Mouse (Mus musculus): Measurements from ENCODE around the gene Cryba4. TPM values are rescaled to one million over a fixed set of nuclear protein-coding genes. Genes with fewer than 3 reads are reported as not detected.

Cryba4 gene
- polyA plus RNA-seq, 1 experiment = 0.51 TPM

DNA sequence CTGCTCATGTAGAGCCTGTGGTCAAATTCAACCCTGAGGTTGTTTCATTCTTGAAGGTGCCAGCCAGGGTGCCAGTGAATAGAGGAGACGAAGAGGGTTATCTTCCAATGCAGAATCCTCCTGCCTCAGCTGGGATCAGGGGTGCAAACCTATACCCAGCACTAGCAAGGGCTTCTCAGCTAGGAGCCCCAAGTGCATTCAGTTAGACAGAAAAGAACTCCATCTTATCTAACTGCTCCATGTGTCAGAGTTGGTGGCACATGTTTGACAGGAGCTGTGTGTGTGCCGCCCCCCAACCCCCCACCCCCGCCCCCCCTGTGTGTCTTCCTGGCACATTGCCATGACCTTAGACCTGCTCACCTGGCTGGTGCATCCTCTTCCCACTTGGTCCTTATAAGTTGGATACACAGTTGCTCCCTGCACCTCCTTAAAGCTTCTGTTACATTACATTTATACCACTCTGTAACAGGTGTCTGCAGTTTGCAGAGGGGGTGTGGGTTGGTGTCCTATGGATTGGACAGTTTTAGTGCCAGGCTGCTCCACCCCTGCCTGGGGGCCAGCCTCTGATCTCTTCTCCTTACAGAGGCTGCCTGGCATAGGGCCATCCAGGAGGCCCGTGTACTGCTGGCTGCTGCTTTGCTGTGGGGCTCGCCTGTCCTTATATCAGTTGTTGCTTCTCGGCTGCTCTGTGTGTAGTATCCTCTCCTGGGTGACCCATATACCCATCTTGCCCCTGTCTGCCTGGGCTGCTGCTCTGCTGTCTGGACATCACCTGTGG lies 44.3 kb upstream of the Cryba4 start:
- Histone ChIP-seq H3K27me3 (ENCODE audit: control insufficient read depth, insufficient read depth, low read length) (no peaks in the 10 kb centered on the region), H3K4me3 (replicated peaks; ENCODE audit: insufficient read depth, low read depth, low read length) (no peak overlapping the region), H3K4me1 (ENCODE audit: control insufficient read depth, insufficient read depth, low read length) (peaks cover 20% of the 10 kb centered on the region), H3K27ac (ENCODE audit: insufficient read depth, low read length) (no peak overlapping the region)
- DNase-seq = no peak
- TF ChIP-seq CTCF (IDR thresholded peaks at IDR 0.05; ENCODE audit: borderline replicate concordance, insufficient read depth, low read depth, low read length) (no peak), POLR2A (IDR thresholded peaks at IDR 0.05; ENCODE audit: borderline replicate concordance, insufficient read depth, low read length) (no peak)
- 39% methylated on average over 6 of the region's 6 CpGs for WGBS

DNA sequence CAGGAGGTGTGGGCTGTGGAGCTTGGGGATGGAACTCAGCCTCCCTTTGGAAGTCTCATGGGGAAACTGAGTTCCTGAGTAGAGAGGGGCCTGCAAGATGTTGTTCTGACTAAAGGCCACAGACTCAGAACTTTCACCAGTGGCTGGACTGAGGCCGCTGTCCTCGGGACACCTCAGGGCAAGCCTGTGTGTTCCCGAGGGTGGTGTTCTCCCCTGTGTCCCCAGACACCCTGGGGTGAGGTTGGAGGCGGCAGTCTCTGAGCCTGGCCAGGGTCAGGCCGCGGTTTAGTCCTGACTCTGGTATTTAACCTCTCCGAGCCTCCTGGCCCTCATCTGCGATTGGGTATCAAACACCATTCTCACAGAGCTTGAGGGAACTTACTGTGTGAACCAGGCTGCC lies 43.2 kb upstream of the Cryba4 start:
- Histone ChIP-seq H3K27me3 (ENCODE audit: control insufficient read depth, insufficient read depth, low read length) (no peaks in the 10 kb centered on the region), H3K27ac (ENCODE audit: insufficient read depth, low read length) (no peak overlapping the region), H3K4me1 (ENCODE audit: control insufficient read depth, insufficient read depth, low read length) (peaks cover 25% of the 10 kb centered on the region), H3K4me3 (replicated peaks; ENCODE audit: insufficient read depth, low read depth, low read length) (no peak overlapping the region)
- DNase-seq = no peak
- 67% methylated on average over 8 of the region's 8 CpGs for WGBS
- TF ChIP-seq CTCF (IDR thresholded peaks at IDR 0.05; ENCODE audit: borderline replicate concordance, insufficient read depth, low read depth, low read length) (no peak), POLR2A (IDR thresholded peaks at IDR 0.05; ENCODE audit: borderline replicate concordance, insufficient read depth, low read length) (no peak)

DNA sequence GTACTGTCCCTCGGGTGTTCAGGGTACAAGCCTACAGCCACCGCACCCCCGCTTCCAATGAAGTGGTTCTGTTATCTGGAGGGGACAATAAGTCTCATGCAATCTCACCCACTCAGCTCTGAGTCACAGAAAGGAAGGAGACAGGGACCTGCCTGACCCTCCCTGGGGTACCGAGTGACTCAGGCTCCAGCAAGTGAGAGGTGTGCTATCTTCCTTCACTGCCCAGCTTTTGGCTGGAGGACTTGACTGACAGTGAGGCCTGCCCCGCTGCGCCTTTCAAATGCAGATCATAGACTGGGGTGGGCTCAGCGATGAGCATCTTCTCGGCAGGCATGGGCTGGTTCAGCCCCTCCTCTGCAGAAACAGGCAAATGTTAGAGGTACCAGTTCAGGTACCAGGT lies 42.8 kb upstream of the Cryba4 start:
- peaks cover 28% of the 10 kb centered on the region for H3K4me1 ChIP-seq (ENCODE audit: control insufficient read depth, insufficient read depth, low read length)
- WGBS = 58% methylated on average over 8 of the region's 8 CpGs
- H3K4me3 ChIP-seq (replicated peaks; ENCODE audit: insufficient read depth, low read depth, low read length) = no peak overlapping the region
- no peaks in the 10 kb centered on the region for H3K27me3 ChIP-seq (ENCODE audit: control insufficient read depth, insufficient read depth, low read length)
- no peak for TF ChIP-seq POLR2A (IDR thresholded peaks at IDR 0.05; ENCODE audit: borderline replicate concordance, insufficient read depth, low read length)
- TF ChIP-seq CTCF (IDR thresholded peaks at IDR 0.05; ENCODE audit: borderline replicate concordance, insufficient read depth, low read depth, low read length) = no peak
- H3K27ac ChIP-seq (ENCODE audit: insufficient read depth, low read length) = no peak overlapping the region
- no peak for DNase-seq

DNA sequence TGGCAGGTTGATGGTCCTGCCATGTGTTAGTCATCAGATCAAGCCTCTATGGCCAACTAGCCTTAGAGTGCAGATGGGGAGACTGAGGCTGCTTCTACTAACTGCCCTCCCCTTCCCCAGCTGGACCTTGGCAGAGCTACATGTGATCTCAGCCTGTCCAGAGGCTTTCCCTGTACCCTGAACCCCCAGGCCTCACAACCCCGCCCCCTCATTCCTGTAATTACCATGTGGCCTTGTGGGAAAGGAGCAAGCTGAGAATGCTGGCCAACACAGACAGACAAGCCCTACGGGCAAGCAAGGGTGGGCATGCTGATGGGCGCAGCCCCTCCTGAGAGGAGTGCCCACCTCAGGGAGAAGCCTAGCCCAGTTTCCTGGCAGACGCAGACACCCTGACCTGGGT lies 42.4 kb upstream of the Cryba4 start:
- DNase-seq = no peak
- H3K27me3 ChIP-seq (ENCODE audit: control insufficient read depth, insufficient read depth, low read length) = no peaks in the 10 kb centered on the region
- H3K4me3 ChIP-seq (replicated peaks; ENCODE audit: insufficient read depth, low read depth, low read length) = no peak overlapping the region
- no peak for TF ChIP-seq POLR2A (IDR thresholded peaks at IDR 0.05; ENCODE audit: borderline replicate concordance, insufficient read depth, low read length)
- TF ChIP-seq CTCF (IDR thresholded peaks at IDR 0.05; ENCODE audit: borderline replicate concordance, insufficient read depth, low read depth, low read length) = no peak
- no peak overlapping the region for H3K27ac ChIP-seq (ENCODE audit: insufficient read depth, low read length)
- WGBS = 70% methylated on average over 4 of the region's 4 CpGs
- peaks cover 33% of the 10 kb centered on the region for H3K4me1 ChIP-seq (ENCODE audit: control insufficient read depth, insufficient read depth, low read length)

DNA sequence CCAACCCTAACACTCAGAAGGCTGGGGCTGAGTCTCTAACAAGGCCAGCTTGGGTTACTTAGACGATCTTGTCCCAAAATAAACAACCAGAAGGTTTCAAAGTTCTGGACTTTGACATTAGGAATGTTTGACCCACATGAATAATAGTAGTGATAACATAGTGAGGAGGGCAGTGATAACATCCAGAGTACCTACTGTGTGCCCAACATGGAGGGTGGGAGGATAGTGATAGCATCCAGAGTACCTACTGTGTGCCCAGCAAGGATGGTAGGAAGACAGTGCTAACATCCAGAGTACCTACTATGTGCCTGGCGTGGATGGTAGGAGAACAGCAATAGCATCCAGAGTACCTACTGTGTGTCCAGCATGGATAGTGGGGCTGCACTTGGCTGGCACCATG lies 41.5 kb upstream of the Cryba4 start:
- no peak overlapping the region for H3K4me3 ChIP-seq (replicated peaks; ENCODE audit: insufficient read depth, low read depth, low read length)
- peaks cover 29% of the 10 kb centered on the region for H3K4me1 ChIP-seq (ENCODE audit: control insufficient read depth, insufficient read depth, low read length)
- 89% methylated on average over 2 of the region's 2 CpGs for WGBS
- H3K27me3 ChIP-seq (ENCODE audit: control insufficient read depth, insufficient read depth, low read length) = no peaks in the 10 kb centered on the region
- no peak overlapping the region for H3K27ac ChIP-seq (ENCODE audit: insufficient read depth, low read length)
- no peak for TF ChIP-seq POLR2A (IDR thresholded peaks at IDR 0.05; ENCODE audit: borderline replicate concordance, insufficient read depth, low read length)
- TF ChIP-seq CTCF (IDR thresholded peaks at IDR 0.05; ENCODE audit: borderline replicate concordance, insufficient read depth, low read depth, low read length) = no peak
- no peak for DNase-seq

DNA sequence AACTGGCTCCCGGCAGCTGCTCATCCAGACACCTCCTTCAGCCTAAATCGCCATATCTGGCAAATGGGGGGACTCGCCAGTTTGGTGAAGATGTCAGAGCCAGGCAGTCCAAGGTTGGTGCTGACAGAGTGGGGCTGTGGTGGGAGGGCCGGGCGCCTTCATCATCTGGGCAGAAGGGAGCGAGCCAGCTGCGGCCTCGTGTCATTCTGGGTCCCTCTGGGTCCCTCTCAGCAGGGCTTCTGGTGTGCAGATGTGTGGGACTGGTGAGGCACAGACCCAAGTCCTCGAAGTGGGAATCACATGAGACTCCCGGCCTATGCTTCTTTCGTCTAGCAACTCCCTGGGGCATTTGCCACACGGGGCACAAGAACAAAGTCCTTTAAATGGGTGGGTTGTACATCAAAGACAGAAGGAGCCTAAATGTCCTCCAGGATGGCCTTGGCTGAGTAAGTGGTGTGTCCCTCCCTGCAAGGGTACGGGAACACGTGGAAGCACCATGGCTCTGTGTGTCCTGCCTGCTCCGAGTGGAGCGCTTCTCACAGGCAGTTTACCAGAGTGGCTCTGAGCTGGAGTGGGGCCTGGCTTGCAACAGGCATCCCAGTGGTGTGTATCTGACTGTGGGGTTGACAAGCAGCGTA lies 40.1 kb upstream of the Cryba4 start:
- Histone ChIP-seq H3K4me3 (replicated peaks; ENCODE audit: insufficient read depth, low read depth, low read length) (no peak overlapping the region), H3K27ac (ENCODE audit: insufficient read depth, low read length) (no peak overlapping the region), H3K4me1 (ENCODE audit: control insufficient read depth, insufficient read depth, low read length) (peaks cover 17% of the 10 kb centered on the region), H3K27me3 (ENCODE audit: control insufficient read depth, insufficient read depth, low read length) (no peaks in the 10 kb centered on the region)
- no peak for DNase-seq
- 64% methylated on average over 17 of the region's 17 CpGs for WGBS
- TF ChIP-seq POLR2A (IDR thresholded peaks at IDR 0.05; ENCODE audit: borderline replicate concordance, insufficient read depth, low read length) = no peak
- no peak for TF ChIP-seq CTCF (IDR thresholded peaks at IDR 0.05; ENCODE audit: borderline replicate concordance, insufficient read depth, low read depth, low read length)

DNA sequence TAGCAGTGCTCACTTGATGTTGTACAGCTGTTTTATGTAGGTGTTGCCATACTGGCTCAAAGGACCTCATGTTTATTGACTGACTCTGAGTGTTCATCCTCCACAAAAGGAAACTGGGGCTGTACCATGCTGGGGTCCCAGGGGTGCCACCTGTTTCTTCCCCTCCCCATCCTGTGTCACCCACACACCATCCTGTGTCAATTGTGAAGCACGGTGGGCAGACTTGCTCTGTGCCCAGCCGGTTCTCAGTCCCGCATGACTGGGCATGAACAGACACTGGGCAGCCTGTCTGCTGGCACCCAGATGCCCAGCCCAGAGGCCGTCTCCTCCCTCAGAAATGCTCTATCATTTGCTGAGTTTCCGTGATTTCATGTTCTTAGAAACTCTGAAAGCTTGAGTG lies 39.5 kb upstream of the Cryba4 start:
- Histone ChIP-seq H3K4me1 (ENCODE audit: control insufficient read depth, insufficient read depth, low read length) (peaks cover 13% of the 10 kb centered on the region), H3K27ac (ENCODE audit: insufficient read depth, low read length) (no peak overlapping the region), H3K27me3 (ENCODE audit: control insufficient read depth, insufficient read depth, low read length) (no peaks in the 10 kb centered on the region), H3K4me3 (replicated peaks; ENCODE audit: insufficient read depth, low read depth, low read length) (no peak overlapping the region)
- TF ChIP-seq CTCF (IDR thresholded peaks at IDR 0.05; ENCODE audit: borderline replicate concordance, insufficient read depth, low read depth, low read length) (no peak), POLR2A (IDR thresholded peaks at IDR 0.05; ENCODE audit: borderline replicate concordance, insufficient read depth, low read length) (no peak)
- 44% methylated on average over 5 of the region's 5 CpGs for WGBS
- no peak for DNase-seq

DNA sequence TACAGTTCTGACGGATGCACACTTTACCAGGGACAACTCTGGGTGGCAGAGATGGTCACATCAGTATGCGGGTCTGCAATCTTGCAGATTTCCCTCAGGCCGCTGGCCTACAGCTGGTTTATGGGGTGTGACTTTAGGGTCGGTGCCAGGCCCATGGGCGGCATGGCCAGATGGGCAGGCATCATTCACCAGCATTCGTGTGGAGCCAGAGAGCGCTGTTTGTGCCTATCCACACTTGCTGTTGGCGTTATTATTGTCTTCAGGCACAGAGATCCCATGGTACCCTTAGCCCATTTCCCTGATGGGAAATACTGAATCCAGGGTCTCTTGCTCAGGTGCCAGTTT lies 38.2 kb upstream of the Cryba4 start:
- no peaks in the 10 kb centered on the region for H3K27me3 ChIP-seq (ENCODE audit: control insufficient read depth, insufficient read depth, low read length)
- WGBS = 61% methylated on average over 8 of the region's 8 CpGs
- no peak overlapping the region for H3K27ac ChIP-seq (ENCODE audit: insufficient read depth, low read length)
- no peak overlapping the region for H3K4me3 ChIP-seq (replicated peaks; ENCODE audit: insufficient read depth, low read depth, low read length)
- TF ChIP-seq POLR2A (IDR thresholded peaks at IDR 0.05; ENCODE audit: borderline replicate concordance, insufficient read depth, low read length) (no peak), CTCF (IDR thresholded peaks at IDR 0.05; ENCODE audit: borderline replicate concordance, insufficient read depth, low read depth, low read length) (no peak)
- no peak for DNase-seq
- H3K4me1 ChIP-seq (ENCODE audit: control insufficient read depth, insufficient read depth, low read length) = peaks cover 17% of the 10 kb centered on the region
